Mouse (Mus musculus) ES-E14 (cell line): Measurements from ENCODE around the gene Olfr1206.

Experiments
- CHD2 ChIP-seq: IDR thresholded peaks from 2 replicates; pipeline ENCODE4 v1.6.1; 2014; ENCODE audit warnings: mild to moderate bottlenecking, low read depth, low read length, inconsistent platforms
- HCFC1 ChIP-seq: IDR thresholded peaks from 2 replicates; pipeline ENCODE4 v1.6.1; 2012; ENCODE audit warnings: low read length, inconsistent platforms, borderline replicate concordance; ENCODE audit not compliant: insufficient read depth
- ZC3H11A ChIP-seq: IDR thresholded peaks from 2 replicates; pipeline ENCODE4 v1.6.1; 2012; ENCODE audit warnings: low read depth, mild to moderate bottlenecking, inconsistent platforms, low read length, borderline replicate concordance
- ZNF384 ChIP-seq: IDR thresholded peaks from 2 replicates; pipeline ENCODE4 v1.6.1; 2012; ENCODE audit warnings: low read depth, low read length, inconsistent platforms

DNA sequence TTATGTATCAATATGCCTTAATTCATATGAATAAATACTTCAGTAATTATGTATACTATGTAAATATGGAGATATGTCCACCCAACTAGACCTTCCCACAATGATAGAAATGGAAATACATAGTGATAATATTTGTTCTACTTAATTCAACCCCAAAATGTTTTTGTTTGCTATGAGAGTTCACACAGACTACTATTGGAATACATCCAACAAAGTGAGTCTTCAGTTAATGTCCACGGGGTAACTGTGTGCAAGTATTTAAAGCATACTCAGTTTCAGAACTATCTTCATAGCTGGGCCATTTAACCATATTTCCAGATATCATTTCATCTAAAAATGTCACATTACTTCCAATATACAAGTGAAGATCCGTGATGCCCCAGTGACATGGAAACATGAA is at the start of gene Olfr1206:
- no peak for TF ChIP-seq ZNF384
- TF ChIP-seq HCFC1 = no peak
- no peak for TF ChIP-seq CHD2
- TF ChIP-seq ZC3H11A = no peak
